Mouse (Mus musculus) ES-Bruce4 (cell line): ENCODE data around the gene Gm10226.

Experiments used
- CTCF ChIP-seq: IDR thresholded peaks from one replicate; pipeline ENCODE4 v1.8.1; 2011; ENCODE audit warnings: low read depth, low read length
- EP300 ChIP-seq: IDR thresholded peaks from 2 replicates; pipeline ENCODE4 v1.6.1; 2011; ENCODE audit warnings: low read depth, low read length; ENCODE audit not compliant: insufficient read depth
- POLR2A ChIP-seq: IDR thresholded peaks from one replicate; pipeline ENCODE4 v1.8.1; 2011; ENCODE audit warnings: low read length; ENCODE audit not compliant: insufficient read depth

DNA sequence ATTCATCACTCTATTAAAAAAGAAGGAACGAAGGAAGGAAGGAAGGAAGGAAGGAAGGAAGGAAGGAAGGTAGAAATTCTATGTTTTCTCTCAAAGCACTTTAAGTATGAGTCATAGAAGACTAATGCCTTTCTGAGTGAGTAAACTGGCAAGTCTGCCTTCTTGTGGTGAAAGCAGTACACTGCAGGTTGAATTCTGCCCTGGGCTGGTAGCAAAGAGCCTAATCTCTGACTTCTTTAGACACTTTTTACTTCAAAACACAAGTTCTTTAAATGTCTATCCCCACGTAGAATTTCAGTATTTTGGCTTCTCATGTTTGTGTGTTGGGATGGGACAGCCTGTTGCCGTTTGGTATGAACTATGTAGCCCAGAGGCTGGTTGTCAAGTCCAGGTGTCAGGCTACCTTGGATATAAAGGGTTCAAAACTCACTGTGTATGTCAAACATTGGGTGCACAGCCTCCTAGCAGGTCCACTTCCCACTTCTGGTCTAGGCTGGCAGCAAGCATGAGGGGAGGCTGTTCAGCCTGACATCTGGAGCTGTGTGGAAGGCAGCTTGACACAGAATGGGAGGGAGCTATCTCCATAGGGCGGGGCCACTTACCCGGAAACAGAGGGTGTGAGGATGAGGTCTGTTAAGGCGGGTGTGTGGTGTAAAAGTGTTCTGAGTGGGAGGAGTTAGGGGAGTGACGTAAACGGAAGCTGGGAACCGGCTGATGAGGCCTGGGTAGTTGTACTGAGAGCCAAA lies 12.2 kb upstream of the Gm10226 start:
- TF ChIP-seq CTCF (no peak), POLR2A (peak; percentile 15), EP300 (no peak)
